Mouse (Mus musculus) Patski (cell line): Measurements from ENCODE around the gene Lysmd2. TPM values are rescaled to one million over a fixed set of nuclear protein-coding genes. Genes with fewer than 3 reads are reported as not detected.
A peak's percentile ranks its signal among the peaks of the same experiment; 100 is the strongest.
"Not testable (repeated sequence)": the region's sequence is repeated elsewhere in the genome, so short reads cannot be mapped to it uniquely, and the experiment has no call there.

Experiments
- ATAC-seq: fragments of 100-300 bp; one replicate; pipeline ENCODE4 v1.8.0; 2021
- CTCF ChIA-PET: fragments of 350-600 bp; sonication (Branson Sonifier 250); formaldehyde crosslinking; loops from one replicate; lab custom pipeline; 2022; ENCODE audit warnings: inconsistent platforms; lab: Charles Lee
- POLR2A ChIA-PET: fragments of 350-600 bp; sonication (Branson Sonifier 250); formaldehyde crosslinking; loops from one replicate; lab custom pipeline; 2022; ENCODE audit warnings: antibody characterized with exemption, inconsistent platforms; lab: Charles Lee
- DNase-seq: peaks from one replicate; pipeline ENCODE4 v3.0.0-alpha.2; 2011; ENCODE audit warnings: low read depth, low spot score
- H3K27me3 ChIP-seq: fragments of 371-371 bp; one replicate; pipeline ENCODE4 v1.5.1; 2021
- CTCF ChIP-seq: fragments of 100-300 bp; IDR thresholded peaks from one replicate; pipeline ENCODE4 v1.5.1; 2021
- in situ Hi-C: fragments of 300-500 bp; cut with MboI; formaldehyde crosslinking; loops from 3 replicates; pipeline ENCODE4 v1.11.1; 2018; ENCODE audit warnings: low pct_unique_long_range_greater_than_20kb, mixed read lengths
- polyA plus RNA-seq: library from polyadenylated mRNA; unstranded; gene quantifications from one replicate; pipeline ENCODE4 v1.2.3, GENCODE M21; 2021

Lysmd2 gene
- polyA plus RNA-seq, 1 experiment from 2014 or later, result 17.2 TPM

DNA sequence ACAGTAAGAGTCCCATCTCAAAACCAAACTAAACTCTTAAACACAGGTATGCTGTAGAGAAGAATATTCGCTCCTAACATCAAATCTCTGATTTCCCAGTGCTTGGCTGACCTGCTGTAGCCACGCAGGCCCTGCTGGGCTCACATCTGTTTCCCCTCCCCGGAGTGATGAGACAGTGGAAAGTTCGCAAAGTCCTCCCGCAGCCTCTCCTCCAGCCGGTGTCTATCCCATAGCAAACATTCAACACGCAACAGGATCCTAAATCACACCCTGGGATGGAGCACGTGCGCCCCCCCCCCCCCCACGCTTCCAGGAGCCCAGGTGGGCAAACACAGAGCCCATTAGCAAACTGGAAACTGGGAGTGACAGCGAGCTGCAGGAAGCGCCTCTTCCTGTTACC, 24.0 kb upstream of the Lysmd2 start:
- POLR2A ChIA-PET, result interaction anchor here (0.6 kb wide), 1 partner anchor 8 kb away, joined by 4 read pairs; no protein-coding TSS in a partner anchor
- no peak for TF ChIP-seq CTCF
- in situ Hi-C loops, result no loop called here
- ATAC-seq (no peak), DNase-seq (no peak)
- no peaks in the 10 kb centered on the region for H3K27me3 ChIP-seq
- CTCF ChIA-PET, result no interaction called here

DNA sequence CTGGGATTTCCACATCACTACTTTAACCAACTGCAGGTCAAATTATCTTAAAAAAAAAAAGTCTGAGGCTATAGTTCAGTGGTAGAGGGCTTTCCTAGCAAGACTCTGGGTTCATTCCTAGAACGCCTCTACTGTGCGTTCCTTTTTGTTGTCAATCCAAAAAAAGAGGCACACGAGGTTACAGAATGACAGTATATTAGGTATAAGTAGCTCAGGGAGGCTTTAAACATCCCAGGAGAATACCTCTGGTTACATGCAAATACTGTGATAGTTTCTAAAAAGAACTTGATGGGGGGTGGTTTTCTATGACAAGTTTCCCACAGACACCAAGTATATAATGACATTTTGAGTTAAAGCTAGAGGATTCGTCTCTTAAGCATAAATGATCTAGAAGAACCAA, 18.0 kb upstream of the Lysmd2 start:
- POLR2A ChIA-PET, result no interaction called here
- TF ChIP-seq CTCF, result no peak
- DNase-seq (no peak), ATAC-seq (no peak)
- no peaks in the 10 kb centered on the region for H3K27me3 ChIP-seq
- in situ Hi-C loops, result no loop called here
- CTCF ChIA-PET, result interaction anchor here (1.6 kb wide), 1 partner anchor 89 kb away, joined by 3 read pairs; no protein-coding TSS in a partner anchor

DNA sequence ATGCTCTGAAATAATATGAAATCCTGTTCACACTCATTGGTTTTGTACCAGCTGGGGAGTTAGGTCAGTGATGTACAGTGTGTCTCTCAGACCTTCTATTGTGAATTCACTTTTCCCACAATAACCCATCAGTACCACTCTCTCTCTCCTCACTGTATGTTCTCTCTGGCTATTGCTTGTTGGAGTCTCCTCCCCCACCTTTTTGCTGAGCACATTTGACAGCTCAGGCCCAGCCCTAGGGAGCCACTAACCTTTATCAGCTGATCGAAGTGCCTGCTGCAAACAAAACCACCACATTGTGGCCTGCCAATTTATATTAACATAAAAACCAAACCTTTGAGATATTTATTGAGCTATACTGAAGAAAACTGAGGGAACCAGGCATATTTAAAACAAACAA, 16.0 kb upstream of the Lysmd2 start:
- ChIA-PET CTCF (no interaction called here), POLR2A (no interaction called here)
- peaks cover 5% of the 10 kb centered on the region for H3K27me3 ChIP-seq
- no peak for TF ChIP-seq CTCF
- ATAC-seq, result no peak
- DNase-seq, result no peak
- in situ Hi-C loops, result no loop called here

DNA sequence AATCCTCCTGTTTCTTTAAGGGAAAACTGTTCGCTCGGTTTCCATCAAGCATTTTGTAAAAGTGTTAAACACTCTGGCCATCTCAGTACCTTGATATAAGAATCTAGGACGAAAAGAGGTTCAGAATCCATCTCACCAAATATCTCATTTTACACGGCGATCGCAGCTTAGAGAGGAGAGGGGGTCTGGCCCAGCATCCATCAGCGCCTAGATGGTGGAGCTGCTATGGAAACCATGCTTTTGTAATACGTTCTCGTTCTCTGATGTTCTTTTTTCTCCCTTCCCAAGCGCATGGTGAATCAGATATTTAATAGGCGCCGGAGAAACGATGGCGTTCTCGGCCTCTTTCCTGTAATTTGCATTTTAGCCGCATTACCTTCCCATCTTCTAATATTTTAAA, 15.6 kb upstream of the Lysmd2 start:
- peaks cover 5% of the 10 kb centered on the region for H3K27me3 ChIP-seq
- ChIA-PET POLR2A (no interaction called here), CTCF (interaction anchor here (1.0 kb wide), 1 partner anchor 17 kb away, joined by 4 read pairs; no protein-coding TSS in a partner anchor)
- DNase-seq, result no peak
- TF ChIP-seq CTCF, result no peak
- ATAC-seq, result no peak
- in situ Hi-C loops, result no loop called here

DNA sequence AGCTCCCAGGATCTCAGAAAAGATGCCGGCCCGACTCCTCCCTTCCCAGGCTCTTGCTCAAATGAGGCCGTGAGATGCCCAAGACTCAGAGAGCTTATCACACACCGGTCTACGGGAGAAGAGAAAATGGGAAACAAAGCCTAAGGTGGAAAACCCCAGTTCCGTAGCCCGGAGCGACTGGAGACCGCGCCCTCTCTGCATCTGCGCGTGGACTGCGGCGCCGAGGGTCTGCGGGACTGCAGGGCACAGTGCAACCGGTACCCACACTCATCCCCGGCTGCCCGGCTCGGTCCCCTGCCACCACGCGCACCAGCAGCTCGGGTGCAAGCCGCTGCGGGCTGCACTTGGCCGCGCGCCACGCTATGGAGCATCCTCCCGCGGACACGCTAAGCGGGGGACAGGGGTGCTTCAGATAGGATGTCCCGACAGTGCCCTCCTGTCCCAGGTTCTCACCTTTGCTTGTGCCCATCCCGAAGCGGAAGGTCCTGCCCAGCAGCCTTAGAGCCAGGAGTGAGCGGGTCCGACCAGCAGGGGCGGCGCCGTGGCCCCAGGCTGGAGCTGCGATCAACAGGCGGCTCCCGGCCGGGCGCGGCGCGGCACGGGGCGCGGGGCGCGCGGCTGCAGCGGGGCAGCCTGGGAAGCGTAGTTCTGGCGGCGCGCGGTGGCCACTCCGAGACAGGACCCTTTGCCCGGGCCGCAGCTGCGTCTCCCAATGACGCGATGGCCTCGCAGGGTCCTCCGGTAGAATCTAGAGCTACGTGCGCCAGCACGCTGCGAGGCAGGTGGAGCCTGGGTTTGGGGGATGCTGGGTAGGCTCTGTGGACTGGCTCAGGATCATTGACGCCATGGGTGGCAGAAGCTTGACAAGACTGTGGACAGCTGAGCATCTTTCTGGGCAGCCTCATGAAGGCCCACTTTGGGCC, 14.7 kb upstream of the Lysmd2 start, which contains the start of gene Tmod2:
TSS of gene Tmod2 (minus strand) at position 755 of the 923 bp plus-strand sequence.
- ATAC-seq (peak; percentile 87), DNase-seq (no peak)
- ChIA-PET CTCF (interaction anchor here (1.0 to 1.5 kb wide), 2 partner anchors 11 to 17 kb away, joined by 4 to 6 read pairs; no protein-coding TSS in a partner anchor), POLR2A (interaction anchor here (0.9 kb wide), 1 partner anchor 12 kb away, joined by 3 read pairs; no protein-coding TSS in a partner anchor)
- TF ChIP-seq CTCF, result no peak
- in situ Hi-C loops, result no loop called here
- peaks cover 5% of the 10 kb centered on the region for H3K27me3 ChIP-seq

DNA sequence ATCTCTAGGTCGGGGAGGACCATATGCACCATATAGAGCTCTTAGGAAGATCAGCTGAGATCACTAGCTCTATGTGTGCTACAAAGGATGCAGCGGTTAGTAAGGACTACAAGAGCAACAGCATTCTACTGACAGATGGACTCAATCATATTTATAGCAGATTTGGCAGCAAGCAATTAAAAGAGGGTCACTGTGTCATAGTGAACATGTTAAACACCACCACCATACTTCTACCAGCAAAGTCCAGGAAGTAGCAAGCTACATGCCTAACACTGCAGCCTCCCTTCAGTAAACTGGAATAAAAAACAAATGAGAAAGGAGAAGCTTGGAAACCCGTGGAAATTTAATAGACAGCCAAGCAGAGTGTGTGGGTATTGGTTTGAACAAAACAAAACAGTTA, 9.0 kb upstream of the Lysmd2 start:
- peaks cover 5% of the 10 kb centered on the region for H3K27me3 ChIP-seq
- CTCF ChIA-PET, result no interaction called here
- POLR2A ChIA-PET, result no interaction called here
- DNase-seq (no peak), ATAC-seq (no peak)
- TF ChIP-seq CTCF, result no peak
- in situ Hi-C loops, result no loop called here

DNA sequence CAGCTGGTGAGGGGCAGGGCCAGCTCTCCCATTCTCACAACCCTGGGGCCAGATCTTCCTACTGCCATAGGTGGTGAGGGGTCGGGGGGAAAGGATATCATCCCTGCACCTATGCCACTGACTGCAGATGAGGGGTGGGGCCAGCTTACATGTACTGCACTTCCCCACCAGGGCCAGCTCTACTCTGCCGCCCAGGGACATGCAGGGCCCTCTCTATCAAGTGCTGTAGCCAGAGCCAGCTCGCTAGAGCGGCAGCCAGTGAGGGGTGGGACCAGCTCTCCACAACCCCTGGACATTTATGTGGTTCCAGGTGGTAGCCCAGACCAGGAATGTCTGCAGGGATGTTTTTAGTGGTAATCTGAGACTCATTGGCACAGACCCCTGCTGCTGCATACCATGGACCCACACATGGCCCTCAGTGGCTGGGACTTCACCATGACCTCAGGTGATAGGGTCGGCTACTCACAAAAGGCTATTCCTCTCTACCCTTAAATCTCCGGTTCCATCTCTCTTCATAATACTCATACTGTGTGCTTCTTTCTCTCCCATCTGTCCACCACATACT, 6.6 kb upstream of the Lysmd2 start:
- ATAC-seq, result no peak
- in situ Hi-C loops, result no loop called here
- no peak for TF ChIP-seq CTCF

DNA sequence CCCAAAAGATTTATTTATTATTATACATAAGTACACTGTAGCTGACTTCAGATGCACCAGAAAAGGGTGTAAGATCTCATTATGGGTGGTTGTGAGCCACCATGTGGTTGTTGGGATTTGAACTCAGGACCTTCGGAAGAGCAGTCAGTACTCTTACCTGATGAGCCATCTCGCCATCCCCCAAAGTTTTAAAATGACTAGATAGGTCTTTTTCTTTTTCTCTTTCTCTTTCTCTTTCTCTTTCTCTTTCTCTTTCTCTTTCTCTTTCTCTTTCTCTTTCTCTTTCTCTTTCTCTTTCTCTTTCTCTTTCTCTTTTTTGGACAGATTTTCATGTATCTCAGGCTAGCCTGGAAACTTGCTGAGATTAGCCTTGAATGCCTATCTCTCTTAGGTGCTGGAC, 5.8 kb upstream of the Lysmd2 start:
- CTCF ChIA-PET, ATAC-seq, in situ Hi-C loops, H3K27me3 ChIP-seq, POLR2A ChIA-PET, DNase-seq: not testable (repeated sequence)

More for the DNA sequence above, 6.6 kb upstream of the Lysmd2 start:
- POLR2A ChIA-PET, result no interaction called here
- H3K27me3 ChIP-seq, result no peaks in the 10 kb centered on the region
- CTCF ChIA-PET, result no interaction called here
- DNase-seq, result no peak

DNA sequence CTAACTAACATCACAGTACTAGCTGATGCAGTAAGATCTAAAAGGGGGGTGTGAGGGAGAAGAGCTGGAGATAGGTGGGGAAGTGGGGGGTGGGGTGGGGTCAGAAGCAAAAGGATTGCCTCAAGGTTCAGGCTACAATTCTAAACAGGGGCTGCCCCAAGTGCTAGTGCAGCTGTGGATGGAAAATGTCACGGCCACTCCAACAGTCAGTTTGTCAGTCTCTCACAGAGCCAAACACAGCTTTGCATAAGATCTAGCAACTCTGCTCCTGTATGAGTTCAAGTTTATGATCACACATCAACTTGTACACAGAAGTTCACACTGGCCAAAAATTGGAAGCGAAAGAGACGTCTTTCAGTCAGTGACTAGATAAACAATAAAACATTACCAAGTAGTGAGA, 4.1 kb upstream of the Lysmd2 start:
- no peak for ATAC-seq
- no peak for TF ChIP-seq CTCF
- ChIA-PET POLR2A (no interaction called here), CTCF (interaction anchor here (2.0 kb wide), 1 partner anchor 10 kb away, joined by 6 read pairs; the partner anchor contains the start of gene Tmod2)
- no peaks in the 10 kb centered on the region for H3K27me3 ChIP-seq
- DNase-seq, result no peak
- in situ Hi-C loops, result no loop called here

DNA sequence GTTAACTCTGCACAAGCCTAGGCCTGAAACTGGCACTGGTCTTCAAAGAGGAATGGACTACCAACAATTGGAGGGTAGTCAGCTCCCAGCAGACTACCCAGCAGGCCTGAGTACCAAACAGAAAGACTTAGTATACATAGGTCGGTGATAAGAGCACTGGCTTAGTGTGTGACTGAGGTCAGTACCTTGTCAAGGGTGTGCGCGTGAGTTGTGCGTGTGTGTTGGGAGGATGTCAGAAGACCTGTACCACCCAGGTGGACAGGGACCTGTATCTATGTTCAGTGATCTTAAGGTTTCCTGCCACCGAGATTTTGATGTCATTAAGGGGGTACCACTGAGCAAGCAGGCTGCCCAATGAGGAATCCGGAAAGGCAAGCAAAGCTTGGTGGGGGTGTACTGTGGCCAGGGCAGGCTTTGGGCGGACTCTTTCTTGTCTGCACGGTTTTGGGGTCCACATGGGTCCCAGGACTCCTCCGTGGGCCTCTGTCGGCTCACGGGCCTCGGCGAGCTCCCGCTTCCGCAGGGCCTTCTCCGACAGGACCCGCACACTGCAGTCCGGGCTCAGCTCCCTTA, 472 bp upstream of the Lysmd2 start:
- DNase-seq (no peak), ATAC-seq (peak; percentile 40)
- POLR2A ChIA-PET, result interaction anchor here (0.7 to 0.8 kb wide), 2 partner anchors 21 to 100 kb away, joined by 3 read pairs; no protein-coding TSS in a partner anchor
- CTCF ChIA-PET, result no interaction called here
- in situ Hi-C loops, result no loop called here
- H3K27me3 ChIP-seq, result no peaks in the 10 kb centered on the region
- TF ChIP-seq CTCF, result no peak
